Mouse (Mus musculus): ENCODE measurements at regions not wholly inside any gene's neighbourhood (a gene's known extent, or its start where the extent isn't known, plus 50 kb on each side); places are given as distances from the start of the nearest gene placed in this dataset.

DNA sequence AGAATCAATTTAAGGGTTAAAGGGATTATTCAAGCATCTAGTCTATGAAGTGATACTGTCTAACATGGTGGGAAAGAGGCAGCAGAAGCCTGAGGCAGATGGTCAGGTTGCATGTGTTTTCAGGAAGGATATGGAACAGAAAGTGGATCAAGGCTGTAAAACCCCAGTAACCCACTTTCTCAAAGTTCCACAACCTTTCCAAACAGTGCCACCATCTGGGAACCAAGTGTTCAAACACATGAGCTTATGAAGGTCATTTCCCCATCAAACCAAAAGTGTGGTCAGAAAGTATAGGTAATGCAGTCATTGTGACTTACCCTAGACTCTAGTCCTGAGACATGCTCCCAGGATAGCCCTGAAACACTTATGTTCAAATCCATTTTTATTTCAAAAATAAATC lies 312.8 kb upstream of the Tenm4 start:
- H3K27ac ChIP-seq (ENCODE audit: low read depth, low read length), result no peak overlapping the region
- H3K36me3 ChIP-seq (ENCODE audit: control insufficient read depth, insufficient read depth, low read length), result no peaks in the 10 kb centered on the region
- DNase-seq (ENCODE audit: low spot score) (no peak), ATAC-seq (replicated peaks; ENCODE audit: low FRiP score) (no peak)
- no peak overlapping the region for H3K4me2 ChIP-seq (ENCODE audit: low read depth, low read length, severe bottlenecking)
- H3K4me1 ChIP-seq (replicated peaks; ENCODE audit: control insufficient read depth, insufficient read depth, low read length), result no peaks in the 10 kb centered on the region
- no peak overlapping the region for H3K9ac ChIP-seq (ENCODE audit: low read length)
- no peak overlapping the region for H3K4me3 ChIP-seq (ENCODE audit: low read depth, low read length)
- H3K27me3 ChIP-seq (ENCODE audit: control insufficient read depth, insufficient read depth, low read length), result no peaks in the 10 kb centered on the region
- no peaks in the 10 kb centered on the region for H3K9me3 ChIP-seq (ENCODE audit: control insufficient read depth, low read length)

DNA sequence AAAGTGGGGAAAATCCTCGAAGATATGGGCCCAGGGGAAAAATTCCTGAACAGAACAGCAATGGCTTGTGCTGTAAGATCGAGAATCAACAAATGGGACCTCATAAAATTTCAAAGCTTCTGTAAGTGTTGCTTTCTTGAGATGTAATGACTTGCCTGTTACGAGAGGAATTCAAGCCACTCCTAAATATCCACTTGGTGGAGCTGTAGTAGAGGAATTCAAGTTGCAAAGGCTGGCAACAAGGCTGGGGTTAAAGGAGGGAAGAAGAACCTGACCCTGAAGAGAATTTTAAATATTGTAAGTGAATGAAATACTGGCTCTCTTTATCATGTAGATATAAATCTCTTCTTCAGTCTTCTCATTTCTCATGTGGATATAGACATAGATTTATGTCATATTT lies 306.8 kb upstream of the Tenm4 start:
- H3K27ac ChIP-seq (ENCODE audit: low read depth, low read length), result no peak overlapping the region
- ATAC-seq (replicated peaks; ENCODE audit: low FRiP score) (no peak), DNase-seq (ENCODE audit: low spot score) (no peak)
- 52% methylated on average over 3 of the region's 3 CpGs for WGBS
- H3K4me1 ChIP-seq (replicated peaks; ENCODE audit: control insufficient read depth, insufficient read depth, low read length), result no peaks in the 10 kb centered on the region
- no peak overlapping the region for H3K9ac ChIP-seq (ENCODE audit: low read length)
- H3K4me2 ChIP-seq (ENCODE audit: low read depth, low read length, severe bottlenecking), result no peak overlapping the region
- no peaks in the 10 kb centered on the region for H3K36me3 ChIP-seq (ENCODE audit: control insufficient read depth, insufficient read depth, low read length)
- H3K4me3 ChIP-seq (ENCODE audit: low read depth, low read length), result no peak overlapping the region
- no peaks in the 10 kb centered on the region for H3K9me3 ChIP-seq (ENCODE audit: control insufficient read depth, low read length)
- no peaks in the 10 kb centered on the region for H3K27me3 ChIP-seq (ENCODE audit: control insufficient read depth, insufficient read depth, low read length)

DNA sequence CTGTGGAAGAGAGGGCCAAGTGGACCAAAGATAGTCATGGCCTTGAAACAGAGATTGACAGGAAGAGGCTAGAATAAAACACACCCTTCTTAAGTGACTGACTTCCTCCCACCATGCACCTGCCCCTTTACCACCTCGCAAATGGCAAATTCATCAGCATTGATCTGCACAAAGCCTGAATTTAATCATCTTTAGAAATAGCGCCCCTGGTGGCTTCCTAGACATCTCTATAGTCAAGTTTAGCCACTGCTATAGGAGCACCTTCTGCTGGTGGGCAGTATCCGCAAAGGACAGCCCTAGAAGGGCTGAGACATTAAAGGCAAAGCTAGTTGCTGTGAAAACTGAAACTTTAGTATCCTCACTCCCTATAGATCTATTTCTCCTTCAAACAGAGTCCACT lies 305.8 kb upstream of the Tenm4 start:
- no peak overlapping the region for H3K9ac ChIP-seq (ENCODE audit: low read length)
- WGBS, result 54% methylated on average over 3 of the region's 3 CpGs
- H3K4me1 ChIP-seq (replicated peaks; ENCODE audit: control insufficient read depth, insufficient read depth, low read length), result no peaks in the 10 kb centered on the region
- no peak overlapping the region for H3K27ac ChIP-seq (ENCODE audit: low read depth, low read length)
- DNase-seq (ENCODE audit: low spot score) (no peak), ATAC-seq (replicated peaks; ENCODE audit: low FRiP score) (no peak)
- no peak overlapping the region for H3K4me2 ChIP-seq (ENCODE audit: low read depth, low read length, severe bottlenecking)
- H3K9me3 ChIP-seq (ENCODE audit: control insufficient read depth, low read length), result no peaks in the 10 kb centered on the region
- H3K36me3 ChIP-seq (ENCODE audit: control insufficient read depth, insufficient read depth, low read length), result no peaks in the 10 kb centered on the region
- no peaks in the 10 kb centered on the region for H3K27me3 ChIP-seq (ENCODE audit: control insufficient read depth, insufficient read depth, low read length)
- H3K4me3 ChIP-seq (ENCODE audit: low read depth, low read length), result no peak overlapping the region

DNA sequence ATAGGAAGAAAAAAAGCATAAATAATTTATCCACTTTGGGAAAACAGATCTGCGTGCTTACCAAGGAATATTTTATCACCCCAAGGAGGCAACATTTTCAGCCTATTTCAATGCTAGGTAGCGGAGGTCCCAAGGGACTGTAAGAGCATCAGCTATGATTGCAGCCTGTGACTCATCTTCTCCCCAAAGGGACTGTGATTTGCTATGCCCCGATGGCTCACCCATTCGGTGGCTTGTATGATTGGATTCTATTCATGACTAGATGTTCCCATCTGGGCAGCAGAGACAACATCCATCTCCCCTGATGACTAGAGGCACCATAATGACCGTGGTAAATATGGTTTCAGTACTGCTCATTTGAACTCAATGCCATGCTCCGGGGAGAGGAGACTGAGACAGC lies 302.3 kb upstream of the Tenm4 start:
- no peaks in the 10 kb centered on the region for H3K4me1 ChIP-seq (replicated peaks; ENCODE audit: control insufficient read depth, insufficient read depth, low read length)
- H3K27me3 ChIP-seq (ENCODE audit: control insufficient read depth, insufficient read depth, low read length), result no peaks in the 10 kb centered on the region
- no peak overlapping the region for H3K9ac ChIP-seq (ENCODE audit: low read length)
- H3K9me3 ChIP-seq (ENCODE audit: control insufficient read depth, low read length), result no peaks in the 10 kb centered on the region
- no peak overlapping the region for H3K27ac ChIP-seq (ENCODE audit: low read depth, low read length)
- no peak overlapping the region for H3K4me3 ChIP-seq (ENCODE audit: low read depth, low read length)
- DNase-seq (ENCODE audit: low spot score), result no peak
- ATAC-seq (replicated peaks; ENCODE audit: low FRiP score), result no peak
- no peak overlapping the region for H3K4me2 ChIP-seq (ENCODE audit: low read depth, low read length, severe bottlenecking)
- WGBS, result 89% methylated on average over 6 of the region's 6 CpGs
- H3K36me3 ChIP-seq (ENCODE audit: control insufficient read depth, insufficient read depth, low read length), result no peaks in the 10 kb centered on the region

DNA sequence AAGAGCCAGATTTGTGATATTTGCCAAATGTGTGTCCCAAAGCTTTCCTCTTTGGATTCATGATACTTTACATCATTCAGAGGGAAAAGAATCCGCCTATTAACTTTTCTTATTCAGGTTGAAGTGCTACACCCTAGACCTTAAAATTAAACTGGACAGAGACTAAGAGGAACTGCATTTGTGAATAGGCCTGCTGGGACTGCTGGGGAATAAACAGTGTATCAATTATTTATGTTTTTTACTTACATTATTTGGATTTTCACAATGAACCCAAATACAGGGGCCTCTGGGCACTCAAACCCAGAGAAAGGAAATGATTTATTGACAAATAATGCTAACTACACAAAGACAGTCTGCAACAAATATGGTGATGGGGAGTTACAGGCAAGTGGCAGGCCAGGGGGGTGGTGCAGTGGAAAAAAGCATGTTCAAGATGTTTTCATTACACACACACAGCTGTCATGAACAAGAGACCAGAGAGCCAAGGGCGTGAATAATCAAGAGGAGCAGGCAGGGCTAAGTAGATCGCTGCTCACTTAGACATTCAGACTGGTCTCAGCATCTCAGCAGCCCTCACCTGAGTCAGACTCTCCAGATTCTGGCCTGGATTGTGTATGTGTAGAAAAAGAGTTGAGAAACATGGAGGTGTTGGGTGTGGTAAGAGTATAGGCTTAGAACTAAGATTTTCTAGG lies 290.3 kb upstream of the Tenm4 start:
- DNase-seq (ENCODE audit: low spot score) (no peak), ATAC-seq (replicated peaks; ENCODE audit: low FRiP score) (no peak)
- Histone ChIP-seq H3K4me1 (replicated peaks; ENCODE audit: control insufficient read depth, insufficient read depth, low read length) (no peaks in the 10 kb centered on the region), H3K27ac (ENCODE audit: low read depth, low read length) (no peak overlapping the region), H3K4me3 (ENCODE audit: low read depth, low read length) (no peak overlapping the region), H3K36me3 (ENCODE audit: control insufficient read depth, insufficient read depth, low read length) (no peaks in the 10 kb centered on the region), H3K9ac (ENCODE audit: low read length) (no peak overlapping the region), H3K4me2 (ENCODE audit: low read depth, low read length, severe bottlenecking) (no peak overlapping the region), H3K9me3 (ENCODE audit: control insufficient read depth, low read length) (no peaks in the 10 kb centered on the region), H3K27me3 (ENCODE audit: control insufficient read depth, insufficient read depth, low read length) (no peaks in the 10 kb centered on the region)
- 81% methylated on average over 3 of the region's 3 CpGs for WGBS

DNA sequence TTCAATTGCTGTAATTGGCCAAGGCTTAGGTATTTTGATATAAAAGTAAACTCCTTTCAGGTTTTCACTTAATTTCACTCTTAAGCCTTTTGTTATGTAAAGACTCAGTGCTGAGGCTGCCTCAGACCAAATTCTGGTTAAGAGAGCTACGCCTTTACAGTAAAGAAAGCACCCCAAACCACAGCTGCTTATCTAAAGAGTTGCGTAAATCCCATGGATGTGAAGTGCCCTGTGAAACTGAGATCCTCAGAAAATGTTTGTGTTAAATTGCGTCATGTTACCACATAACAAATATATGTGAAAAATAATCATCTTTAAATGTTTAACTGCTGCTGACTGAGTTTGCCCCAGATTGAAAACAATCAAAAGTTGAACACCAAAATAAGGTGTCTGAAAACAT lies 269.5 kb upstream of the Tenm4 start:
- Histone ChIP-seq H3K9ac (ENCODE audit: low read length) (no peak overlapping the region), H3K27ac (ENCODE audit: low read depth, low read length) (no peak overlapping the region), H3K27me3 (ENCODE audit: control insufficient read depth, insufficient read depth, low read length) (no peaks in the 10 kb centered on the region), H3K36me3 (ENCODE audit: control insufficient read depth, insufficient read depth, low read length) (no peaks in the 10 kb centered on the region), H3K9me3 (ENCODE audit: control insufficient read depth, low read length) (no peaks in the 10 kb centered on the region), H3K4me3 (ENCODE audit: low read depth, low read length) (no peak overlapping the region), H3K4me2 (ENCODE audit: low read depth, low read length, severe bottlenecking) (no peak overlapping the region), H3K4me1 (replicated peaks; ENCODE audit: control insufficient read depth, insufficient read depth, low read length) (no peaks in the 10 kb centered on the region)
- 84% methylated on average over 3 of the region's 3 CpGs for WGBS
- ATAC-seq (replicated peaks; ENCODE audit: low FRiP score) (no peak), DNase-seq (ENCODE audit: low spot score) (no peak)

DNA sequence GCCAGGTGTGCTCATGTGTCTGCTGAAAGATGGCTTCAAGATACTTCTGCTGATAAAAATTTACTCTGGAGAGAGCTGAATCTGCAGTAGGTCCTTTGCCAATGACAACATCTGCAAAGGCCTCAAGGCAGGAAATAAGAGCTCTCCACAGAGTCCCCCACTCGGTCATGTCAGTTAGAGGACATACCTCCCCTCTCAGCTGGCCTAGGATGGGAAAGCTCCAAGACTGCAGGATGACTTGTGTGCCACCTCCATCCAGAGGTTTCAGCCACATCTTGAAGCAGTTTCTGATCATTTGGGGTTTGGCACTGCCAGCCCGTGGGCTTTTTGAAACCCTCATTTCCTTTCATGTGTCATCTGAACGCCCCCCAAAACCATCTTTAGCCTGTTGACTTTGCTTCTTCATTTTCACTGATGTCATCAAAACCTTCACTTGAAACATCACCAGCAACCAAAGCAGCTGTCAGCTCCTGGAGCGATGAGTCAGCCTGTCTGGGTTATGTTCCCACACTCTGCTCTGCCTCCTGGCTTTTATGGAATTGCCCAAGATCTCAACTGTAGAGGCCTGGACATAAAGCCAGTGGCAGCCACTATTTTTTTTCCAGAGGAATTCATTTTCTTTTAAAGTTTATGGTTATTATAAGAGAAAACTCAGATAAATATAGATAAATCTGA lies 256.5 kb upstream of the Tenm4 start:
- Histone ChIP-seq H3K4me1 (replicated peaks; ENCODE audit: control insufficient read depth, insufficient read depth, low read length) (no peaks in the 10 kb centered on the region), H3K4me2 (ENCODE audit: low read depth, low read length, severe bottlenecking) (no peak overlapping the region), H3K27ac (ENCODE audit: low read depth, low read length) (no peak overlapping the region), H3K27me3 (ENCODE audit: control insufficient read depth, insufficient read depth, low read length) (no peaks in the 10 kb centered on the region), H3K9me3 (ENCODE audit: control insufficient read depth, low read length) (no peaks in the 10 kb centered on the region), H3K36me3 (ENCODE audit: control insufficient read depth, insufficient read depth, low read length) (no peaks in the 10 kb centered on the region), H3K4me3 (ENCODE audit: low read depth, low read length) (no peak overlapping the region), H3K9ac (ENCODE audit: low read length) (no peak overlapping the region)
- WGBS, result 85% methylated on average over 4 of the region's 4 CpGs
- ATAC-seq (replicated peaks; ENCODE audit: low FRiP score), result no peak
- no peak for DNase-seq (ENCODE audit: low spot score)

DNA sequence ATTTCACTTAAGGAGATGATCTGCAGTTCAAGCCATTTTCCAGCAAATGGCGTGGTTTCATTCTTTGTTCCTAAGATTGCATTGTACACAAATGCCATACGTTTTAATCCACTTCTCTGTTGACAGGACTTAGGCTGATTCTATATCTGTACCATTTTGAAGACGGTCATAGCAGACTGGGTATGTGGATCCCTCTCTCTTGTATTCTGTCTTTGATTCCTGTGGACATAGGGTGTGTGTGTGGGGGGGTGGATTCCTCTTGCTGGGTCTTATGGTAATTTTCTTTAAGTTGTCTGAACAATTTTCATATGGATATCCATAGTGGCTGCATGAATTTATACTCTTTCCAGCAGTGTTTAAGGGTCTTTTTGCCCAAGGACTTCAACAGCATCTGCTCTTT lies 251.1 kb upstream of the Tenm4 start:
- WGBS, result 76% methylated on average over 3 of the region's 3 CpGs

DNA sequence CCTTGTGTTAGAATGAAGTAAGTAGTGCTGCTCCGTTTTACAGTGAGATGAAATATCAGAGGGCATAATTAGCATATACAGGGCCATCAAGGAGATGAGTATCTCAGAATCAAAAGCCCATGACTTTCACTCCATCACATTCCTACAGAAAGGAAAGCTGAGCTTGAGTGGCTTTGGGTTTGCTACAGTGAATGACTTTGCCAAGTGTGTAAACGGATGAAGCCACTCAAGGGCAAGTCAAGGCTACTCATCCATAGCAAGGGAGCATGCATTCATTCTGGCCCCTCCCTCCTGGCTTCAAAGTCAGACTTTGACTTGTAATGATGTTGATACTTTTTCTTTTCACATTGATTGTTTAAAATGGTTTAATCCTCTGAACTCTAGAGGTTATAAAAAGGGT lies 246.2 kb upstream of the Tenm4 start:
- no peaks in the 10 kb centered on the region for H3K9me3 ChIP-seq (ENCODE audit: control insufficient read depth, low read length)
- no peak for ATAC-seq (replicated peaks; ENCODE audit: low FRiP score)
- WGBS, result 79% methylated on average over 2 of the region's 2 CpGs

More for the DNA sequence above, 251.1 kb upstream of the Tenm4 start:
- DNase-seq (ENCODE audit: low spot score) (no peak), ATAC-seq (replicated peaks; ENCODE audit: low FRiP score) (no peak)
- Histone ChIP-seq H3K27ac (ENCODE audit: low read depth, low read length) (no peak overlapping the region), H3K36me3 (ENCODE audit: control insufficient read depth, insufficient read depth, low read length) (no peaks in the 10 kb centered on the region), H3K4me3 (ENCODE audit: low read depth, low read length) (no peak overlapping the region), H3K9ac (ENCODE audit: low read length) (no peak overlapping the region), H3K27me3 (ENCODE audit: control insufficient read depth, insufficient read depth, low read length) (no peaks in the 10 kb centered on the region), H3K4me1 (replicated peaks; ENCODE audit: control insufficient read depth, insufficient read depth, low read length) (no peaks in the 10 kb centered on the region), H3K4me2 (ENCODE audit: low read depth, low read length, severe bottlenecking) (no peak overlapping the region), H3K9me3 (ENCODE audit: control insufficient read depth, low read length) (no peaks in the 10 kb centered on the region)

More for the DNA sequence above, 246.2 kb upstream of the Tenm4 start:
- H3K4me3 ChIP-seq (ENCODE audit: low read depth, low read length), result no peak overlapping the region
- H3K4me2 ChIP-seq (ENCODE audit: low read depth, low read length, severe bottlenecking), result no peak overlapping the region
- no peaks in the 10 kb centered on the region for H3K27me3 ChIP-seq (ENCODE audit: control insufficient read depth, insufficient read depth, low read length)
- no peak overlapping the region for H3K27ac ChIP-seq (ENCODE audit: low read depth, low read length)
- DNase-seq (ENCODE audit: low spot score), result no peak
- H3K36me3 ChIP-seq (ENCODE audit: control insufficient read depth, insufficient read depth, low read length), result no peaks in the 10 kb centered on the region
- no peak overlapping the region for H3K9ac ChIP-seq (ENCODE audit: low read length)
- H3K4me1 ChIP-seq (replicated peaks; ENCODE audit: control insufficient read depth, insufficient read depth, low read length), result no peaks in the 10 kb centered on the region

Measured in forebrain, embryonic 11.5 days (tissue).